Mouse (Mus musculus): ENCODE results near the gene Ccdc144b.

DNA sequence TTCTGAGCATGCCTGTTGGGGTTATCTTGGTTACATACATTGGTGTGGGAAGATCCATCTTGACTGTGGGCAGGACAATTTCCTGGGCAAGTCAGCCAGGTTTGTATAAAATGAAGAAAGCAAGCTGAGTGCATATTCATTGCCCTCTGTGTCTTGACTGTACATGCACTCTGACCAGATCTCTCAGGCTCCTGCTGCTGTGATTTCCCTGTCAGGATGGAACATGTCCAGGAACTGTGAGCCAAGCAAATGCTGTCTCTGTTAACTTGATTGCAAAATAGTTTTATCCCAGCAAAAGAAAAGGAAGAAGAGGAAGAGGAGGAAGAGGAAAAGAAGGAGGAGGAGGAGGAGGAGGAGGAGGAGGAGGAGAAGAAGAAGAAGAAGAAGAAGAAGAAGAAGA, 8.8 kb downstream of the Ccdc144b start:
- TF ChIP-seq HCFC1 (IDR thresholded peaks at IDR 0.05; ENCODE audit: borderline replicate concordance, insufficient read depth, low read length), result no peak
- TF ChIP-seq ZNF384 (IDR thresholded peaks at IDR 0.05; ENCODE audit: low read depth, low read length), result no peak
- no peak for TF ChIP-seq CHD2 (IDR thresholded peaks at IDR 0.05; ENCODE audit: low read depth, low read length)
- TF ChIP-seq ZC3H11A (IDR thresholded peaks at IDR 0.05; ENCODE audit: borderline replicate concordance, low read depth, low read length), result no peak
